Mouse (Mus musculus) left cerebral cortex, postnatal 14 days (tissue): ENCODE data around the gene Ephb1. TPM values are rescaled to one million over a fixed set of nuclear protein-coding genes. Genes with fewer than 3 reads are reported as not detected.

Experiments
- DNase-seq, 2 experiments: peaks; one replicate each; pipeline ENCODE4 v3.0.0; 2021 to 2022; ENCODE audit warnings: low spot score in 2 of 2, mixed read lengths in 1 of 2
- intact Hi-C: fragments of 180-260 bp; cut with DNase I; formaldehyde crosslinking; loops from one replicate; pipeline ENCODE4 v1.15.1; 2025
- total RNA-seq, 2 experiments: library from RNA; stranded (reverse); gene quantifications; 2 replicates each; pipeline ENCODE4 v1.2.3; 2021

Ephb1 gene
- total RNA-seq, 2 experiments from 2014 or later, result 39.2 to 40.5 TPM

GRCm38 (mm10) chr9:102029661-102030060 lies 324.8 kb downstream of the Ephb1 start:
- intact Hi-C loops, result no loop called here
- DNase-seq, result no peak

DNA sequence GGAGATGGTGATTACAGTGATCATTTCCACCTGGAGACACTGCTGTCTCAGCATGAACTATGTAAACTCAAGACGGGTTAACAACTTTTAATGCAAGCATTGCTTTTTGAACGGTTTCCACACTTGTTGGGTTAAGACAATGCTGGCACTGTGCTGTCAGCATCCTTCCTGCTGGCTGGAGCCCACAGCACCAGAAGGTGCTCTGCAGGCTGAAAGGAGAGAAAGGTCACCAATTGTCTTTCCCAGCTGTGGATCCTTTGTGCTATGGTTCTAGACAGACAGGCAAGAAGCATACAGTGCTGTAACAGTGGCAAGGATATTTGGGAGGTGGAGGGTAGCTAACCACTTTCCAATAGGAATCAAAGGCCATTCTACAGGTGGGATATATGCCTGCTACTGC lies 328.4 kb downstream of the Ephb1 start:
- DNase-seq, result no peak
- intact Hi-C loops, result no loop called here

- intact Hi-C loops, result no loop called here
- no peak for DNase-seq
Observed at GRCm38 (mm10) chr9:102025141-102025540, 329.4 kb downstream of the Ephb1 start.

GRCm38 (mm10) chr9:102015516-102015915 lies 339.0 kb downstream of the Ephb1 start:
- no peak for DNase-seq
- intact Hi-C loops, result no loop called here

- no peak for DNase-seq
- intact Hi-C loops, result loop anchor here (10.0 kb wide), 2 partner anchors 313 to 347 kb away; partner anchors contain the start of gene Ephb1
Observed at GRCm38 (mm10) chr9:102007706-102008105, 346.8 kb downstream of the Ephb1 start.

DNA sequence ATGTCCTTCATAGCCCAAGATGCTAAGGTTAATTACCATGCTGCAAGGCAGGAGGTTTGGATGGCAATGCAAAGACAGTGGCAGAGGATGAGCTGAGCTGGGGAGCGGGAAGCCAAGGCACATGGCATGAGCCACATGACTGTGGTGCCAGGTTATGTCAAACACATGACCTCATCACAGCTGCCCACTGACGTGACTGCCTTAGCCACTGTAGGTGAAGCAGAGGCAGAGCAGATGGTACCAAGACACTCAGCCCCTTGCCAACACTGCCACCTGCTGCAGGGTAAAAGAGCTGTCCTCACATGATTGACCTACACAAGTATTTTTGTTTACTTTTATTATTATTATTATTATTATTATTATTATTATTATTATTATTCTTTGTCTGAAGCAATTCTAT lies 348.0 kb downstream of the Ephb1 start:
- no peak for DNase-seq
- intact Hi-C loops, result loop anchor here (10.0 kb wide), 2 partner anchors 312 to 348 kb away; partner anchors contain the start of gene Ephb1

- no peak for DNase-seq
- intact Hi-C loops, result loop anchor here (10.0 kb wide), 2 partner anchors 308 to 352 kb away; partner anchors contain the start of gene Ephb1
Observed at GRCm38 (mm10) chr9:102002920-102003319, 351.6 kb downstream of the Ephb1 start.

DNA sequence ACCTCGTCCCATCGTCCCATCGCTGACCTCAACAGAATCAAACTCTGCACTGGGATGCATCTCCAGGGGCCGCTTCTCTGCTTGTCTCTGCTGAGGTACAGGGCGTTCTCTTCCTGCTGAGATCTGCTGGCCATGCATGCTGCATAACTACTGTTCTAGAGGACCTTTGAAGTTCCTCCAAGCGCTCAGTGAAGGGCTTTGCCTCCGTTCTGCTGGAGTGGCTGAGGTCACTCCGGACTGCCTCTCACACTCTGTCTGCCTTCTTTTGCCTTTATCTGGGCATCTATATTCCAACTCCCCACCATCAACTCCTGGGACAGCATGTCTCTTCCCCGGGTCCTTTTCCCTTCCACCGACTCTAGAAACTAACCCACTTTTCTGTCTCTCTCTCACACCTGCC lies 352.3 kb downstream of the Ephb1 start:
- no peak for DNase-seq
- intact Hi-C loops, result loop anchor here (10.0 kb wide), 2 partner anchors 307 to 353 kb away; partner anchors contain the start of gene Ephb1

DNA sequence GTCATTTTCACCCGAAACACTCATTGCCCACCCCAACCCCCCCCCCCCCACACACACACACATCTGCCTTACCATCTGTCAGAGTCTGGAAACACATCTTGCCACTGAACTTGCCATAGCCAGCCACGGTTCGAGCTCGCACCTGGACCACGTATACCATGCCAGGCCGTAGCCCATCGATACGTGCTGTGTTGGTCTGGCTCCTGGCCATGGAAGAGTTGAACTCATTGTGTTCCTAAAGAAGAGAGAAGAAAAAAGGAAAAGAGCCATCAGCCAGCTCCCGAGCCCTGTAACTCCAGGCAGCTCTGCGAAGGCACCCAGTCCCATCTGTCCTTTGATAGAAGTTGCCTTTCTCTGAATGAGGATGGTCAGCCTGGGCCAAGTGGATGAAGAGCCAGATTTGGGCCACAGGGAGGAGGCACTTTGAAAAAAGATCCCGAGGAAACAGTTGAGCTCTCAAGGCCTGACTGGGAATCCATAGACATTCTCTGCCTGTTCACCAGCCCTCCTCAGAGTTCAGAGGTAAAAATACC lies 352.8 kb downstream of the Ephb1 start:
- no peak for DNase-seq
- intact Hi-C loops, result loop anchor here (10.0 kb wide), 2 partner anchors 307 to 353 kb away; partner anchors contain the start of gene Ephb1

- intact Hi-C loops, result loop anchor here (10.0 kb wide), 2 partner anchors 305 to 355 kb away; partner anchors contain the start of gene Ephb1
- DNase-seq, result no peak
Observed at GRCm38 (mm10) chr9:101999690-102000089, 354.8 kb downstream of the Ephb1 start.

- intact Hi-C loops, result no loop called here
- no peak for DNase-seq
Observed at GRCm38 (mm10) chr9:101996771-101997500, 357.6 kb downstream of the Ephb1 start.

GRCm38 (mm10) chr9:101996183-101996582 lies 358.3 kb downstream of the Ephb1 start:
- intact Hi-C loops, result no loop called here
- no peak for DNase-seq

DNA sequence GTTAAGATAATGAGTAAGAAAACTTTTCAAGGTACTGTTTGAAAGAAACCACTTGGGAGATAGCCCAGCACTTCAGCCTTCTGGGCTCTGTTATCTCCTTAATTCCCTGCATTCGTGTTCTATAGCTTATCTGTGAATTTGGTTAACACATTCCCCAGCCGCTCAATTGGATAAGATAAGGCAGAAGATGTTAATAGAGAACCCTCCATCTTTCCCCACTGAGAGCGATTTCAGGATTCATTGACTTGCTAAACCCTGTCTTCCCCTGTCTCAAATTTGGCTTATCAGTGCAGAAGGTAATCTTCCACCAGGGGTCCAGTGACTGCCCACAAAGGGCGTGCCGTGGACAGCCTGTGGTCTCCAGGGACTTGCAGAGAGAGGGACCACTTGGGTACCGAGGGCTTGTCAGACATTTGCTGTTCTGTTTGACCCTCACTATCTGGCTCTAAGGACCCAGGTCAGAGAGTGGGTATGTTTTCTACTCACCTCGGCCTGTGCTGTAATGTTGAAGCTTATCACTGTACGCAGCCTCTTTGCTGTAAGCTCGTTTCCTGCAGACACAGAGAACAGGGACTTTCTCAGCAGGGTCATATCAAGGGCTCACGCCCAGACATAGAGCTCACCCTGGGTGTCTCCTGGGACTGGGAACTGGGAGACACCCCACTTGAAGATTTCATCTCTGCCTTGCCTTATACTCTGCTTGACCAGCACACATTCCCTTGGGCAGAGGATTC lies 358.9 kb downstream of the Ephb1 start:
- intact Hi-C loops, result no loop called here

DNA sequence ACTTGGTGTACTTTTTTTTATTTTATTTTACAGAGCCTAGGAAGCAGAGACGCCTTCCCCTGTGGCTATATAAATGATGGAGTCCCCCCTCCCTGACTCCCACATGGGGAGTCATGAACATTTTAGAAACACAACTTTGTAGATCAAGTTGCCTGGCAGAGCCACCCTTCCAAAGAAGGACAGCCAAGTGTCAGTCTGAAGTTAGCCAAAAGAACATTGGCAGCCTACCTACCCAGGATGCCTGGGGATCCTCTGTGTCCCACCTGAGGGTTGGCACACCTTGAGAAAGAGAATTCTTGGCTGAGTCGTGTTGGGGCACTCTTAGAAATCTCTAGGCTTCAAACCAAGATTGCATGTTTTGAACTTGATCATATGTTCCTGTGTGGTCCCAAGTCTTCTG lies 360.4 kb downstream of the Ephb1 start:
- intact Hi-C loops, result no loop called here
- DNase-seq, result no peak

More for the DNA sequence above, 358.9 kb downstream of the Ephb1 start:
- DNase-seq, result no peak

DNA sequence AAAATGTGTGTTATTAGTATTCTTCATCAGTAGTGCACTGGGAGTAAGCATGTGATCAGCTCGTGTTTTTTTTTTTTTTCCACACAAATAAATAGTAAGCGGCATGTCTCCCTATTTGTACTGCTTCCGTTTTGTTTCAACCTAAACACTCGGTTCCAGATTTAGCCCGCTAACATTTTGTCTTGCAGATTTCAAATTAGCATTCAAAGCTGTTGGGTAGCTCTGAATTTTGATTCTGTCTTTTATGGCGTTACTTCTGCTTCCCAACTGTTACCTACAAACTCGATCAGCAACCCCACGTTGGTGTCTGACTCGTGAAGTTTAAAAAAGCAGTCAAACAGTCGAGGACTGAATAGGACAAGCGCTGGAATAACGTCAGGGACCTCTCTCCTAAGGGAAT lies 363.7 kb downstream of the Ephb1 start:
- DNase-seq, result peak; percentile 7 to 49
- intact Hi-C loops, result no loop called here

GRCm38 (mm10) chr9:101990032-101990431 lies 364.5 kb downstream of the Ephb1 start:
- DNase-seq, result no peak
- intact Hi-C loops, result no loop called here

- no peak for DNase-seq
- intact Hi-C loops, result no loop called here
Observed at GRCm38 (mm10) chr9:101986910-101987309, 367.6 kb downstream of the Ephb1 start.

GRCm38 (mm10) chr9:101982378-101982777 lies 372.1 kb downstream of the Ephb1 start:
- DNase-seq, result no peak
- intact Hi-C loops, result no loop called here

GRCm38 (mm10) chr9:101981161-101981560 lies 373.3 kb downstream of the Ephb1 start:
- intact Hi-C loops, result no loop called here
- no peak for DNase-seq

GRCm38 (mm10) chr9:101976884-101977465 lies 377.5 kb downstream of the Ephb1 start:
- intact Hi-C loops, result no loop called here
- DNase-seq, result peak in 1 of 2 experiments; percentile 15
